Mouse (Mus musculus) heart, embryonic 12.5 days (tissue): ENCODE data around the gene Rhoa. TPM values are rescaled to one million over a fixed set of nuclear protein-coding genes. Genes with fewer than 3 reads are reported as not detected.

Experiments
- ATAC-seq: fragments of 200-750 bp; cut with Nextera tagmentation; 2 replicates; pipeline ENCODE4 v1.8.0; 2017; ENCODE audit warnings: moderate TSS enrichment, moderate library complexity; ENCODE audit not compliant: insufficient number of reproducible peaks, low FRiP score
- H3K27ac ChIP-seq: fragments of 300-500 bp; sonication (generic); 2 replicates; pipeline ENCODE4 v1.5.1; 2016; ENCODE audit warnings: mild to moderate bottlenecking, moderate library complexity; ENCODE audit not compliant: poor library complexity, severe bottlenecking
- H3K27me3 ChIP-seq: fragments of 300-500 bp; sonication (generic); replicated peaks from 2 replicates; pipeline ENCODE4 v1.6.1; 2016; ENCODE audit warnings: mild to moderate bottlenecking, moderate library complexity
- H3K36me3 ChIP-seq: fragments of 300-500 bp; sonication (generic); 2 replicates; pipeline ENCODE4 v1.6.1; 2016; ENCODE audit warnings: mild to moderate bottlenecking, moderate library complexity
- H3K4me1 ChIP-seq: fragments of 300-500 bp; sonication (generic); replicated peaks from 2 replicates; pipeline ENCODE4 v1.6.1; 2016; ENCODE audit warnings: mild to moderate bottlenecking
- H3K4me2 ChIP-seq: fragments of 300-500 bp; sonication (generic); 2 replicates; pipeline ENCODE4 v1.6.1; 2016; ENCODE audit warnings: mild to moderate bottlenecking, moderate library complexity
- H3K4me3 ChIP-seq: fragments of 300-500 bp; sonication (generic); 2 replicates; pipeline ENCODE4 v1.5.1; 2016; ENCODE audit warnings: mild to moderate bottlenecking
- H3K9ac ChIP-seq: fragments of 300-500 bp; sonication (generic); 2 replicates; pipeline ENCODE4 v1.6.1; 2016; ENCODE audit warnings: mild to moderate bottlenecking, moderate library complexity
- H3K9me3 ChIP-seq: fragments of 300-500 bp; sonication (generic); replicated peaks from 2 replicates; pipeline ENCODE4 v1.6.1; 2016; ENCODE audit warnings: mild to moderate bottlenecking, moderate library complexity
- WGBS: fragments of 180-500 bp; shearing (Covaris S2); methylation state at CpG from one replicate; pipeline ENCODE4 v1.1.7; 2016; 5-methylcytosine and 5-hydroxymethylcytosine counted together
- polyA plus RNA-seq: library from polyadenylated mRNA; unstranded; fragments of >200 nt; fragmentation: Nextera tagmentation; extraction: Ambion mirVana; gene quantifications from 2 replicates; pipeline ENCODE4 v1.2.1, GENCODE M21; 2016

Rhoa gene
- polyA plus RNA-seq, 1 experiment from 2014 or later: 367 TPM

- peaks cover 7% of the 10 kb centered on the region for H3K4me1 ChIP-seq
- 64% methylated on average over 4 of the region's 4 CpGs for WGBS
- no peaks in the 10 kb centered on the region for H3K9me3 ChIP-seq
- H3K4me3 ChIP-seq: no peak overlapping the region
- no peaks in the 10 kb centered on the region for H3K27me3 ChIP-seq
- H3K36me3 ChIP-seq: peaks cover 94% of the 10 kb centered on the region
- no peak overlapping the region for H3K27ac ChIP-seq
- no peak overlapping the region for H3K4me2 ChIP-seq
- ATAC-seq: no peak
- no peak overlapping the region for H3K9ac ChIP-seq
Measured at GRCm38 (mm10) chr9:108379294-108379693, 73.4 kb downstream of the Rhoa start.

DNA sequence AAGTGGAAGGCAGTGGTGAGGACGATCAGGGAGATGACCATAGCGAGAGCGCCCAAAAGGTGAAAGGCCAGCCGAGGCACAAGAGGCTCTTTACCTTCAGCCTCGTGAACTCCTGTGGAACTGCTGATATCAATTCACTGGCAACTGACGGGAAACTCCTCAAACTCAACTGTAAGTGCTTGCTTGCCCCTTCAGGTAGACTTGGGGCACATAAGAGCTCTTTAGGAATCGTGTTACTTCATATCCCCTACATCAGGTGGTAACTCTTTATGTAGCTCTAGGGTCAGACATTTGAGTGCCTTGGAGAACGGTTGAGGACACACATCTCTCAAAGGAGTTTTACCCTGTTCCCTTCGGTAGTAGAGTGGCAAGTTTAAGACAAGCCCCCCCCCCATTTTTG lies 75.5 kb downstream of the Rhoa start:
- Histone ChIP-seq H3K4me1 (peaks cover 7% of the 10 kb centered on the region), H3K27me3 (no peaks in the 10 kb centered on the region), H3K9me3 (no peaks in the 10 kb centered on the region), H3K4me3 (no peak overlapping the region), H3K27ac (no peak overlapping the region), H3K4me2 (no peak overlapping the region), H3K9ac (no peak overlapping the region), H3K36me3 (peaks cover 94% of the 10 kb centered on the region)
- ATAC-seq: no peak
- WGBS: 94% methylated on average over 9 of the region's 9 CpGs

GRCm38 (mm10) chr9:108385006-108385405 lies 79.1 kb downstream of the Rhoa start:
- Histone ChIP-seq H3K27ac (no peak overlapping the region), H3K9ac (0 out of 2 replicates have a peak overlapping the region, but pooled peaks have one; percentile 5), H3K4me2 (no peak overlapping the region), H3K9me3 (no peaks in the 10 kb centered on the region), H3K4me1 (no peaks in the 10 kb centered on the region), H3K4me3 (no peak overlapping the region), H3K36me3 (peaks cover 94% of the 10 kb centered on the region), H3K27me3 (no peaks in the 10 kb centered on the region)
- 79% methylated on average over 7 of the region's 7 CpGs for WGBS
- no peak for ATAC-seq

DNA sequence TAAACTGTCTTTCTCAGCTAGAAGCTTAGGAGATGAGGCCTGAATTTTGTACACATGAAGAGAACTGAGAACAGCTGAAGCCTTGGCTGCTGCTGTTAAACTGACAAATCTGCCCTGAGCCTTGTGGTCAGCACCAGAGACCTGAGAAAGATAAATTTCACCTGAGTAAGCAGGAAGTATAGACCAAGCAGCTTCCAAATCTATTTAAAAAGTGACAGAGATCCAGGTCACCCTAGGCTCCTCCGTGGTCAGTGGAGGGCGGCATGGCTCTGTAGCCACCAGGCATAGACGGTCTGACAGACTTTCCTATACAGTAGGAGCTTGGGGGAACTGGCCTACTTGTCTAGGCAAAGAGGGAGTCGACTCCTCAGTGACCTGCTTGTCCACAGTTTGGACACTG lies 80.9 kb downstream of the Rhoa start:
- no peak for ATAC-seq
- Histone ChIP-seq H3K36me3 (peaks cover 95% of the 10 kb centered on the region), H3K27ac (no peak overlapping the region), H3K9me3 (no peaks in the 10 kb centered on the region), H3K4me2 (no peak overlapping the region), H3K27me3 (no peaks in the 10 kb centered on the region), H3K4me3 (no peak overlapping the region), H3K9ac (no peak overlapping the region), H3K4me1 (no peaks in the 10 kb centered on the region)
- WGBS: 81% methylated on average over 4 of the region's 4 CpGs

Other genes with a start within 250 kb of the Rhoa start
- gene Mst1, start 225.7 kb upstream of the Rhoa start, polyA plus RNA-seq: 0.31 and 0.37 TPM in 2 replicates
- 32.8 and 37.0 TPM in 2 replicates for gene Rnf123, start 222.8 kb upstream of the Rhoa start, polyA plus RNA-seq
- gene Apeh, start 211.5 kb upstream of the Rhoa start, polyA plus RNA-seq: 48.0 and 51.1 TPM in 2 replicates
- gene Bsn, start 115.7 kb upstream of the Rhoa start, polyA plus RNA-seq: 0.39 and 0.50 TPM in 2 replicates
- 188 and 200 TPM in 2 replicates for gene Dag1, start 42.2 kb upstream of the Rhoa start, polyA plus RNA-seq
- gene Nicn1, start 15.7 kb upstream of the Rhoa start, polyA plus RNA-seq: 22.5 and 22.6 TPM in 2 replicates
- 11.7 and 13.3 TPM in 2 replicates for gene Amt, start 9.3 kb upstream of the Rhoa start, polyA plus RNA-seq
- 31.2 and 35.3 TPM in 2 replicates for gene Tcta, start within 50 bp of the Rhoa start, polyA plus RNA-seq
- gene Gpx1, start 32.8 kb downstream of the Rhoa start, polyA plus RNA-seq: 1,088 and 1,118 TPM in 2 replicates
- 93.2 and 98.3 TPM in 2 replicates for gene Usp4, start 41.7 kb downstream of the Rhoa start, polyA plus RNA-seq
- 0.40 and 0.55 TPM in 2 replicates for gene 1700102P08Rik, start 86.7 kb downstream of the Rhoa start, polyA plus RNA-seq
- 1.0 and 1.5 TPM in 2 replicates for gene Ccdc36, start 122.4 kb downstream of the Rhoa start, polyA plus RNA-seq
- not detected in 2 replicates for gene BC048562, start 130.4 kb downstream of the Rhoa start, polyA plus RNA-seq
- gene Ccdc71, start 154.4 kb downstream of the Rhoa start, polyA plus RNA-seq: 39.1 and 39.2 TPM in 2 replicates
- gene Klhdc8b, start 155.5 kb downstream of the Rhoa start, polyA plus RNA-seq: 96.5 and 99.1 TPM in 2 replicates
- 67.2 and 68.6 TPM in 2 replicates for gene Lamb2, start 173.6 kb downstream of the Rhoa start, polyA plus RNA-seq
- 78.0 and 84.2 TPM in 2 replicates for gene Usp19, start 184.5 kb downstream of the Rhoa start, polyA plus RNA-seq
- 70.1 and 73.1 TPM in 2 replicates for gene Qars, start 201.6 kb downstream of the Rhoa start, polyA plus RNA-seq
- 108 and 115 TPM in 2 replicates for gene Qrich1, start 210.7 kb downstream of the Rhoa start, polyA plus RNA-seq